Mouse (Mus musculus) layer of hippocampus, adult 9-11 months (tissue): ENCODE measurements around the gene Notch1.
A peak's percentile ranks its signal among the peaks of the same experiment; 100 is the strongest.

Experiments used
- DNase-seq: peaks from one replicate; pipeline ENCODE4 v3.0.0; 2022

Notch1 gene

DNA sequence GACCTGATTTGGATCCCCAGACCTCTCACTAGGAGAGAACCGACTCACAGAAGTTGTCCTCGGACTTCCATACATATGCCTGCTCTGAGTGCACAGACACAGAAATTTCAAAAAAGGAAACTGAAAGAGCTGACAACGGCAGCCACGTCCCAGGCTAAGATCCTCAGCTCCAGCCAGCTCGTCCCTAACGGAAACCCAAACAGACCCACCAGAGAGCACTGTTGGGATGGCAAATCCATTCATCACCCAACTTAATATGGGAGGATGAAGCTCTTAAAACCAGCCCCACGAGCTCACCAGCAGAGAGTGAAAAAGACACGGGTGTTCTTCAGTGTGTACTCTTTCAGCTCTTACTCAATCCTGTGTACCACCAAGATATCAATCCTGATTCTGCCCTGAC, 17.8 kb downstream of the Notch1 start:
- DNase-seq: no peak

DNA sequence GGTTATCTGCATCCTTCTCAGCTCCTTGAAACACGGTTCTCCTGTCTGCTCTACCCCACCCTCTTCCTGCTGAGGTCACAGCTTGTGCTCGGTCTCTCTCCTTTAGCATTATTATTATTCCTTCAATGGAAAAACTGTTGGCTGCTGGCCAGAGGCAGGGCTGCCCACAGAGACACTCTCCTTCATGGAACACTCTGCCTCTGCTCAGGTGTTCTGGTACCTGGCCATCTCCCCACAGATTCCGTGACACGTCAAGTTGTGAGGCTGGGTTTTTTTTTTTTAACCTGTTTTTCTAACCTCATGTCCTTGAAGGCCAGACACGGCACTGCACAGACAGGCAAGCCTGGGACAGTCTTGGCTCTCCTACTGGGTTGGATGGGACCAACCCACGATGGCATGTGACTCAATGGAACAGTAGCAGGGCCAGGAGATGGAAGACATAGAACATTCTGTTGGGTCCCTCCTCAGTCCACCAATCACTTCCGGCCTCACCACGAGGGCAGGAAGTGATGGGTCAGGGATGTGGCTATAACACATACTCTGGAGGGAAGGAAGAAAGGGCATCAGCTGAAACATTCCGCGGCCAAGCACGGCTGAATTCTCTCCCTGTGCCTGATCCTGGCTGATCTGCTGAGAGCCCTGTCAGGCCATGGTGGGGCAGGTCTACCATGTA, 18.5 kb downstream of the Notch1 start:
- DNase-seq: no peak

DNA sequence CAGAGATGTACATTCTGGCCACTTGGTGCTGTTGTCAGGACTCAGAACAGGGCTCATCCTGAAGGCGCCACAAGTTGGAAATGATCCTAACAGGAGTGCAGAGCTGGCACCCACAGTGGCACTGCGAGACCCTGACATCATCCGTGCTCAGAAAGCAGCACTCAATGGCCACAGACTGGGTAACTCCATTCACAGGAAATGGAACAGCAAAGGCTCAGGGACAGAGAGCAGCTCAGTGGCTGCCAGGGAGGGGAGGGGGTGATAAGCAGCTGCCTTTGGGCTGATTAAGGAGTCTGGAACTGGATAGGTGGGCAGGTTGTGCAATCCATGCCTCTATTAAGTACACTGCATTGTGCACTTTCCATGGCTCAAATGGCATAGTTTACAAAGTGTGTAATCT, 20.0 kb downstream of the Notch1 start:
- DNase-seq: no peak

DNA sequence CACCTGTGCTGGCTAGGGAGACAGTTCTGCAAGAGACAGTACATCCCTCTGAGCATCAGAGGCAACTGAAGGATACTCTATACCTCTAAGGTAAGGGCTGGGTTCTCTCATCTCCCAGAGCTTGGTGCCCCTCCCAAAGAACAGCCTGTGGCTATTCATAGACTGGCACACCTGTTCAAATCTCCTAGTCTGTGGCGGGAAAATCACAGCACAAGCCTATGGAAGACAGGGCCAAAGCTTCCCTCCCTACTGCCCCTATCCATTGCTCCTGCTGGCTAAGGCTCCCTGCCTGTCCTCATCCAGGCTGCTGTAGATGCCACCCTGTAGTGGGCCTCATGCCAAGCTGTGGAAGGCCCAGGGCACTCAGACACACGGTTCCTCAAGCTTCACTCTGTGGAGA, 20.8 kb downstream of the Notch1 start:
- no peak for DNase-seq

DNA sequence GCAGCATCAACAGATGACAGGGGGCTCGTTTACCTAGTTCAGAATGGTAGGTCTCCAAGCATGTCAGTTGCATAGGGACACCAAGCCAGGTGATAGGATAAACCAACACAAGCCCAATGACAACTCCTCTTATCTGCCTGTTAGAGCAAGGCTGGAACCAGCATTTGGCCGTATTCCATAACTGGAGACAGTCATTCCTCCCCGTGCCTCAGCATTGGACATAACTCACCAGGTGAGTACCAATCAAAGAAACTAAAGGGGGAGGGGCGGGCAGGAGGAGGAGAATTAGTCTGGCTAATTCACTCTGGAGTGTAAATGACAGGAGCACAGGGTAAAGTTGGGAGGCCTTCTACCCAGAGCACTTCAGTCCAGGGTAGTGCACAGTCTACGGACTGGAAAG, 21.5 kb downstream of the Notch1 start:
- DNase-seq: no peak

DNA sequence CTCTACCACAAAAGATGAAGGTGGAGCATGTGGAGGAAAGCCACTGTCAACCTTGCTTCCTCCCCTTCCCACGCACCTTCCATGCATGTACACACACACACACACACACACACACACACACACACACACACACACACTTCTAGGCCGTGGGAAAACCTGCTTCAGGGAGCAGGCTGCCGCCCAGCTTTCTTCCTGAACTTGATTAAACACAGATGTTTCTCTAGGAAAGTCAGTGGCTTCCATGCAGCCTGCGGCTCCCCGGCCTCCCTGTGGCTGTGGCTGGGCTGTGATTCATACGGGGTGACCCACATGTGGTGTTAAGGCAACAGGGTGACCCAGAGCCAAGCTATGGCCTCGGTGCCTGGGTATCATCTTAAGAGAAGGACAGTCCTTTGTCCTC, 22.1 kb downstream of the Notch1 start:
- DNase-seq: no peak

DNA sequence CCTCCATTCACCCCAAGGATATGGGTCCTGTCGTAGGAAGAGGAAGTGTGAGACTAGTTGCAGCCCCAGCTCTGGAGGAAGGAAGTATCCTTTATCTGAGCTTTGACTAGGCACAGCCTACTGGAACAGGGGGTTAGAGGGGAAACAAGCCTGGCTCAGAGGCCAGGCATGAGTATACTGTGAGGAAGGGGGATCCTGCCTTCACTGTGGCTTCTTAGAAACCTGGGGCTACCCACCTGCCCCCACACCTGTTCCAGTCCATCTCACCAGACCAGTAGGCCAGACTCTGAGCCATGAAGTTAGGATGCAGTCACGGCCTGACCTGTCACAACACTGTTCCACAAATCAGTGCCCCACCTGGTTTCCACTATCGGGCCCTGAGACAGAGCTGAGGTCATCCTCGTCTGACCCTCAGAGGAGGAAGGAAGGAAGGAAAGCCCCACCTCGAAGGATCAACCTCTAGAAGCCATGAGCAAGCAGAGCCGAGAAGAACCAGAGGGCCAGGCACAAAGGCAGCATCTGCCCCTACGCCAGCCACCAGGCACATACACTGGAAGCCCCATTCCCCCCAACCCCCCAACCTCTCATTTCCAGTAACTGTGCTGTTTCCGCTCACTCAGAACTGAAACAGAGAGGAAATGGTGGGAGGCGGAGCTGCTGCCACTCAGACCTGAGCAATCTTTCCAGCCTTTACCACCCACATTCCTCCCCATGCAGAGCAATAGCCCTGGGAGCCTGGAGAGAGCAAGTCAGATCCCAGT, 23.3 kb downstream of the Notch1 start:
- peak; percentile 41 for DNase-seq

DNA sequence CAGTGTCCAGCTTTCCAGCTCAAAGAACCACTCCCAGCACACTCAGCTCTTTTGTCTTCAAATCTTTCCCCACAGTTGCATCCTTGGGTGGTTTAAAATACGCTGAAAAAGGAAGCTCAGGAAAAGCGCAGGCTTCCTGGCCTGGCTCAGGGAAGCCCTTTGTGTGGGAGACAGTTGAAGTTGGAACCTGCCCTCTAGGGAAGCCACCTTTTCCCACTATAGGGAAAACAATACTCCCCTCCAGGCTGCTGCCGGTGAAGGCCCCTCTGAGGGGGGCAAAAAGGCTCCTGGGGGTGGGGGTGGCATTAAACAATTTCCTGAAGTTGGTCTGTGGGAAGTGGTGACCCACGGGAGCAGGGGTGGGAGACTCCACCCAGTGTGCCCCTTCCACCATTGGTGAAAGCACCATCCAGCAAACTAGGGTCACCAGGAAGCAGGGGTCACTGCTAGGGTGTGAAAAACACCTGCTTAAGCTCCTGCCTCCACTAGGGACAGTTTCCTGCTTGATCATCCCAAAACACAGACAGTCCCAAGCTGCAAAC, 25.6 kb downstream of the Notch1 start:
- no peak for DNase-seq

DNA sequence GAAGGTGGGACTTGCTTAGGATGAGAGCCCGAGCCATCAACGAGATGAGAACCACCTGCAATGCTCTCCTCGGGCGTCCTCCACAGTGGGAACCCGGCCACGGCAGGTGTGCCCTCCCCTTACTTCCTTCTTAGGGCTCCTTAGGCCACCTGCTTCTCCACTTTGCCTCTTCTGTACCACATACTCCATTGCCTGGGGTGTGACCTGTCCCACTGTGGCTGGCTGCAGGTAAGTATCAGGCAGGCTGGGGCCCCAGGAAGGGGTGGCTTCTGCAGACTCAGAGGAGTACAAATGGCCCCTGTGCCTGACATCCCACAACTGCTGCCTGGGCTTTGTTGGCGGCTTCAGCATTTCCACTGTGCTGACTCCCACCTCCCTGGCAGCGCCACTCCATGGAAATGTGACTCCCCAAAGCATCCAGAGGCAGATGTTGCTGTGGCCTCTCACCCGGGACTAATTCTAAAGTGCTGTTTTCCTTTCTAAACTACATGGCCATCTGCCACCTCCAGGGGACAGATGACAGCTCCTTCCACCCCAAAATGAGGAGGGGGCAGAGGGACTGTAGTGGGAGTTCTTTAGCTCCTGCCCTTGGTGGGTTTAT, 27.8 kb downstream of the Notch1 start:
- DNase-seq: no peak

DNA sequence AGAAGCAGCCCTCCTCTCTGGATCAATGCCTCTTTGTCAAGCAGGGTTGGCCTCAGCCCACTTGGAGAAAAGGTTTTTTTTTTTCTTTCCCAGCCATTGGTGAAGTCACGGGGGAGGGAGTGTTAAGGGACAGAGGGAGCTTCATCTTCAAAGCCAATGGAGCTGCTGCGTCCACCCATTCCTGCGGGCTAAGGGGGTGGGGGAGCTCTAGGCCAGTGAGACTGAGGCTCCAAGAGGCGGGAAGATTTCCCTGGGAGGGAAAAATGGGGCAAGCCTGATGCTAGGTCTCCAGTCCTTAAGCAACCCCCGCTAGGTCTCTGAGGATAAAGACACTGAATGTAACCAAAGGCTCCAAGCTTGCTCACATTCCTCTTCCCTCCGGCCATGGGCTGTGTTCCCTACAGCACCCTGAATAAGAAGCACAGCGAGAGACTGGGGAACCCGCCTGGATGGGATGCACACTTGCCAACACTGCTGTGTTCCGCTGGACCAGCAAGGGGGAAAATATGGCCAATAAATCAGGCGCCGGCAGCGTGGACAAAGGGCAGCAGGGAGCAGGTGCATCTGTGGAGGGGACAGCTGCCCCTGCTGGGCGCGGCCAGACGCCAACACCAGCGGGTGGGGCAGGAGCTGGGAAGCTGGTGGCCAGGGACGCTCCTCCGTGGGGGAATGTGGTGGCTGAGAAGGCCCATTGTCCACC, 29.0 kb downstream of the Notch1 start:
- DNase-seq: peak; percentile 84

DNA sequence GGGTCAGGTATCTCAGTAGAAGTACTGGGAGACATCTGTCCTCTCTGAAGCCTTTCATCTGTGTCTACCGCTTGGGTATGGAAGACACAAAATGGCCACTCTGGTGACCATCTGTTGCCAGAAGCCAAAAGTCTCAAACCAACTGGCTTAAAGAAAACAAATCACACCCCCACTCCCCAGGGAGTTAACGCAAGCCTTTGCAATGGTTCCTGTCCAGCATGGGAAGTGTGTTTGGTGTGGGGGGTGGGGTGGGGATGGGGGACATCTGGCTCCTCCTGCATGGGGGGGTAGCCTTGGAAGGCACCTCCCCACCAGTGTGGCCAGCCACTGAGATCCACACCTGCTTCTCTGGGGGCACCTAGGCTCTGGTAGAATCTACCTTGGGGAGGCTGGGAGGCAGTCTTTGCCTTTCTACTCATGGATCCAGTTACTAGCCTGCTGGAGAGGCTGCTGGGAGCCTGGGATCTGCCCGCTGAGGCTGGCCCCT, 29.6 kb downstream of the Notch1 start:
- no peak for DNase-seq

DNA sequence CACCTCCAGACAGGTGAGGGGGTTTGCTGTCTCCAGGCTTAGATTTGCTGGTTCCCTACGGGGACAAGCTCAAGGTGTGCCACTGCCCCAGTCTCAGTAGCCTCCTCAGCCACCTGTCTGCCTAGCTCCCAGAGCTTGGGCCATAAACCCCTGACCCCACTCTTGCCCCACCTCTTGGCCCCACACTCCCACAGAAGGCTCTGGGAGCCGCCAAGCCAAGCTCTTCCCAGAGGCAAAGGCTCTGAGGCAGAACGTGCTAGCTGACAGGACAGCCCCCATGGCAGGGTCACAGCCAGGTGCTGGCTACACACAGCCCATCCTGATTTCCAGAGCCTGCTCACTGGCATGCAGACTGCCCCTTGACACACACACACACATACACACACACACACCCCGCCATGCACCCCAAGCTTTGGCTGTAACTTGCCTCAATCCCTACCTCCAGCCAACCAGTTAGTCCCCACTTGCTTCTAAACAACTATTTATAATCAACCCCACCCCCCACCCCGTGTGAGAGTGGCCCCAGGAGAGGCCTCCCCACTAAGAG, 30.1 kb downstream of the Notch1 start:
- no peak for DNase-seq

DNA sequence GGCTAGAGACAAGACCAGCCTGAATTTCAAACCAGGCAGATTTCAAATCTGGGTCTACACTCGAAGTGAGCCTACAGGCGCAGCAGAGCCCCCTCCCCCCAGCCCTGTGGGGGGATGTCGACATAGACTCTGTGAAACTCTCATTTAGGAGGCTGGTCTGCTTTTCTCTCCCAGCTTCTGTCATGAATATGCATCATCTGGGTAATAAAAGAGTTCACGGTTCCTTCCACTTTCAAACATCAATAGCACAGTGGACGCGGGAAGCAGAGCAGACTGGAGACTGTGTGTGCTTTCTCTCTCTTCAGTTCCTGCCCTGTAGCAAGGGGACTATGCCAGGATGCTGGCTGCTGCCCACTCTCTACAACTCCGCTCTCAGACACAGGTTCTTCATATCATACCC, 30.8 kb downstream of the Notch1 start:
- peak; percentile 50 for DNase-seq

DNA sequence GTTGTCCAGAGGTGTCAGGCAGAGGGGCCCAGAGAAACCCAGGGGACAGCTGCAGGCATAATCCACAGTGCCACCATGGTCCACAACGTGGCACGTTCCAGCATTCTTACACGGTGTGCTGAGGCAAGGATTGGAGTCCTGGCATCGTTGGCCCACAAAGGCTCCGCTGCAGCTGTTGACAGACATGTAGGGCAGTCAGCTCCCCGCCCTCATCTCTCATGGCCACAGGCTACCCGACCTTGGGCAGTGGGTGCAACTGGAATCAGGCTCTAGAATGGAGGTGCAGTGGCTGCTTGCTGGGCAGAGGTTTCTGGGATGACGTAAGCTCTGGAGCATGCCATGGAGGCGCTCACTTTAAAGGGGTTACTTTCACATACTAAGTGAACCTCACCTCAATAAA, 31.2 kb downstream of the Notch1 start:
- no peak for DNase-seq

DNA sequence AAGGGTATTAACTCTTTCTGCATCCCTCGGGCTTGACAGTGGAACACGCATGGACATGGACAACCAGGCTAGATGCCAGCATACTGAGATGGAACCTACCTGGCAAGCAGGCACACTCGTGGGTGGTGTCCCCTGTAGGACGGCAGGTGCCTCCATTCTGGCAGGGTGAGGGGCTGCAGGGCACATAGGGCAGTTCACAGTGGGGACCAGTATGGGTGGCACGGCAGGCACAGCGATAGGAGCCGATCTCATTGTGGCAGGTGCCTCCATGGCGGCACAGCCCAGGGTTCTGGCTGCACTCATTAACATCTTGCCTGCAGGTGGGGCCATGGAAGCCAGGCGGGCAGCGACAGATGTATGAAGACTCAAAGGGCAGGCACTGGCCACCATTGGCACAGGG, 32.3 kb downstream of the Notch1 start:
- DNase-seq: no peak

DNA sequence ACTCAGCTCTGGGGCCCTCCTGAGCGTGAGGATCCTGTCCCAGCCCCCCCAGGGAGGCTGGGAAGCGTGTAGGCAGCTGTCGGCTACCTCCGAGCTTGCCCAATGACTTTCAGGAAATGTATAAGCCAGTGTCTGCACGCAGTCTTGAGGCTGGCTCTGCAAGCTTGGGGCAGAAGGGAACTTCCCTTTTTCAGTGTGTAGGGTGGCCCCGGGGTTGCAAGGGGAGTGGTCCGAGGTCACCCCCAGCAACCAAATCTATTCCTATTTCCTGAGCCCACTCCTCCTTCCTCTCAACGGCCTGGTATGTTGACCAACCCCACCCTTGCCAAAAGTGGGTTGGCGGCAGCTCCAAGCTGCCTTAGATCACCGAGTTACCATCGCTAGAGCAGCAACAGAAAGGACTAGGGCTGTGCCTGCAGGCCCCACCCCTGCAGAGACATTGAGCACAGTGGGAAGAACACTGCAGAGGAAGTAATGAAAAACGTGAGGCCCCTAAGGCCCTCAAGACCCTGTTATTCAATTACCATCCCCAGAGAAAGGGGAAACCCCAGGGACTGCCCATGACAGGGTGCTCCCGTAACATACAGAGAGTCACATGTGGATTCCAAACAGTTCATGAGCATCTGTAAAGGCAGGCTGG, 33.1 kb downstream of the Notch1 start:
- peak; percentile 48 for DNase-seq

DNA sequence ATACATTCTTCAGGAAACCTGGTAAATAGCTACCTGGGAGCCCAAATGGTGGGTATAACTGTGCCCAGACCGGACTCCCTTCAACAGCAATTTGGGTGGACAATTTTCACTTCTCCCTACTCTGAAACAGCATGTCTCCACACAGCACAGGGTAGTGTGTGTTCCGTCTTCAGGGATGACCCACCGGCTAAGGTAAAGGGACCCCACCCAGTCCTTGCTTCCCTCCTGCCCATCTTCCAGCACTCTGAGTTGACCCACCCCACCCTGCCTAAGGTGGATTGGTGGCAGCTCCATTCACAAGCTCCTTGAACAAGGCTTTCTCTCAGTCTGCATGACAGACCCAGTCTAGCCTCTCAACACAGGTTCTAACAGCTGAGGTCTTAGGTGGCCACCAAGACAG, 33.6 kb downstream of the Notch1 start:
- no peak for DNase-seq

DNA sequence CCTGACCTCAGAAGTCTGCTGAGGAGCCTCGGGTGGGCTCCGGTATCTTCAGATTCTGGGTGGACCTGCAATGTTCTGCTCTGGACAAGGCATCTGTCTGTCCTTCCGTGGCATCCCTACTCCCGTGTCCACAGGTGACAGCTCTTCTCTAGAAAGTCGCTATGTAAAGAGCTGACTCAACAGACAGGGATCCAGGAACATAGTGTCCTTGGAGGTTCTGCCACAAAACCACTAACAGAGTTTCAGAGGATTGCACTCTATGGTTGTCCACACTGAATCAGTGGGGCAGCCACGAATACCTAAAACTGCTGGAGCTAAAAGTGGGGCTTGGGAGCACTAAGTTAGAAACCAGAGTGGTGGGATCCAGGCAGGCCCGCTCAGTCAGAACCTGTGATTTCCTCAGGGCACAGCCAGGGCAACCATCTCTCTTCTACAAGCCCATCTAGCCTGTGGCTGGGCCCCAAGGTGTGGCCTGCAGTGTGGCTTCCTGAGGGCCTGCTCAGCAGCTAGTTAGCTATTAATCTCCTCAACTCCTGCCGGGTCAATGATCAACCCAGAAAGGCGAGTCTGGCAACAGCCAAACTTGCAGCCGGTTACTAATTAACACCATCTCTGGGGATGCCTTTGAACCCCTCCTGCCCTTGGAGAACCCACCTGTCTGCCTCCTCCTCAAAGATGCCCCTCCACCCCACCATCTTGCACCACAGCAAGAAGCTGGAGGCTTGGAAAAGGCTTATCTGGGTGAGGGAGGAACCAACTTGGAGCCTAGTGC, 34.6 kb downstream of the Notch1 start:
- no peak for DNase-seq

DNA sequence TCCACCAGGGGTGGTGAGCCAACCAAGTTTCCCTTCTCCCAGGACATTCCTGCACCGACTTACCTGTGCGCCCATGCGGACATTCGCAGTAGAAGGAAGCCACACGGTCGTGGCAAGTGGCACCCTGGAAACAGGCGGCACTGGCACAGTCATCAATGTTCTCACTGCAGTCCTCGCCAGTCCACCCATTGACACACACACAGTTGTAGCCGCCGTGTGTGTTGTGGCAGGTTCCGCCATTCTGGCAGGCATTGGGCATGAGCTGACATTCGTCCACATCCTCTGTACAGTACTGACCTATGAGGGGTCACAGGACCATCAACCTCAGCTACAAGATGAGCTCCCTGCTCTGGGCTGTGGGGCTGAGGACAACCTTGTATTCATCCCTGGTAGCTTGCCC, 35.6 kb downstream of the Notch1 start:
- no peak for DNase-seq

DNA sequence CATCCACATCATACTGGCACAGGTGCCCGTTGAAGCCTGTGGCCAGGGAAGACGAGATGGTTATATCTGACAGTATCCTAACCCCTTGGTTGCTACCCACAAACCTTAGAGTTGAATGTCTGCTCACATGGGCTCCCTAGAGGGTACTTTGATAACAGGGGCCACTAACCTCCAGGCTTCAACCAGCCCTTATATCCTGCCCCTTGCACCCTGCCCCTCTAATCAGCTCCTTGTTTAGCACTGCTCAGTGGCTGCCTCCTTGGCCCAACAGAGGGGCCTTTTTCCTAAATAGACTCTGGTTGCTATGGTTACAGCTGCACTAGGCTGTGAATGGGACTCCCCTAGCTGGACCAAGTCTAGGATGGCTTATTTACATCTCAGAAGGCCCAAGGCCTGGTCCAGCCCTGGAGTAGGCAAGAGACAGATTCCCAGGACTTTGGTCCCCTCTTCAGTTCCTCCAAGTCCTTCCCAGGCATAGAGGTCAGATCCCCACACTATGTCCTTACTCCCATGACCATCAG, 37.7 kb downstream of the Notch1 start:
- no peak for DNase-seq

DNA sequence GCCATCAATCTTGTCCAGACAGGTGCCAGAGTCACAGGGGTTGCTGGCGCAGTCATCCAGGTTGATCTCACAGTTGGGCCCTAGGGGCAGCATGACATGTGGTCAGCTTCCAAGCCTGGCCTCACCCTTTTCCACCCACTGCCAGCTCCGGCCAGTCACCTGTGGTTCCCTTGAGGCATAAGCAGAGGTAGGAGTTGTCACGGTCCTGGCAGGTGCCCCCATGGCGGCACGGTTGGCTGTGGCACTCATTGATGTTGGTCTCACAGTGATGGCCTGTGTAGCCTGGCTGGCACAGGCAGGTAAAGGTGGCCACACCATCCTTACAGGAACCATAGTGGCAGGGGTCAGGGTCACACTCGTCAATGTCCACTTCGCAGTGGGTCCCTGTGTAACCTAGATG, 38.6 kb downstream of the Notch1 start:
- no peak for DNase-seq
